Mouse (Mus musculus): ENCODE data around the gene Aplp1. TPM values are rescaled to one million over a fixed set of nuclear protein-coding genes. Genes with fewer than 3 reads are reported as not detected.
A peak's percentile ranks its signal among the peaks of the same experiment; 100 is the strongest.

Gene Aplp1
- polyA plus RNA-seq, 1 experiment = 6.0 TPM

GRCm38 (mm10) chr7:30408639-30409038 is 36.7 kb downstream of the Aplp1 start:
- no peaks in the 10 kb centered on the region for H3K27me3 ChIP-seq (ENCODE audit: control insufficient read depth, insufficient read depth, low read length)
- DNase-seq = no peak
- peaks cover 34% of the 10 kb centered on the region for H3K4me1 ChIP-seq (replicated peaks; ENCODE audit: control insufficient read depth, insufficient read depth, low read length)
- H3K4me3 ChIP-seq (ENCODE audit: control insufficient read depth, insufficient read depth, low read length) = no peak overlapping the region
- no peaks in the 10 kb centered on the region for H3K36me3 ChIP-seq (ENCODE audit: control insufficient read depth, insufficient read depth, low read length)
- no peak for TF ChIP-seq POLR2A (IDR thresholded peaks at IDR 0.05; ENCODE audit: control insufficient read depth, extremely low read depth, insufficient read depth, low read length, poor library complexity)
- no peak for TF ChIP-seq CTCF (IDR thresholded peaks at IDR 0.05; ENCODE audit: borderline replicate concordance, control insufficient read depth, extremely low read depth, insufficient read depth, low read length, poor library complexity)
- H3K27ac ChIP-seq (ENCODE audit: control insufficient read depth, insufficient read depth, low read length) = no peak overlapping the region
- WGBS = 96% methylated on average over 3 of the region's 3 CpGs

DNA sequence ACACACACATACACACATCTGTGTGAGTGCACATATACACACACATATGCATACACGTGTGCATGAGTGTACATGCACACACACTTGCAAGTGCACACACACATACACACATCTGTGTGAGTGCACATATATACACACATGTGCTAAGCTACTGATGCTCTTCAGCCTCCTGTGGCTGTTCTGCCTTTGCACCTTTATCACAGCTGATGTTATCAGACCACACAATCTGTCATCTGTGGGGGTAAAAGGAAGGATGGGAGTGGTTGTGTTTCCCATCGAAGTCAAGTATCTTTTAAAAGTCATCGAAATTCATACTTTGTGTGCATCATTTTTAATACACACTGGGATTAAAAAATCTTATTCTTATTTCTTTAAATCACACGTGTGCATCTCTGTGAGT is 43.0 kb downstream of the Aplp1 start:
- no peaks in the 10 kb centered on the region for H3K36me3 ChIP-seq (ENCODE audit: control insufficient read depth, insufficient read depth, low read length)
- no peak overlapping the region for H3K4me3 ChIP-seq (ENCODE audit: control insufficient read depth, insufficient read depth, low read length)
- peaks cover 3% of the 10 kb centered on the region for H3K4me1 ChIP-seq (replicated peaks; ENCODE audit: control insufficient read depth, insufficient read depth, low read length)
- no peak for TF ChIP-seq CTCF (IDR thresholded peaks at IDR 0.05; ENCODE audit: borderline replicate concordance, control insufficient read depth, extremely low read depth, insufficient read depth, low read length, poor library complexity)
- WGBS = 22% methylated on average over 4 of the region's 4 CpGs
- no peak overlapping the region for H3K27ac ChIP-seq (ENCODE audit: control insufficient read depth, insufficient read depth, low read length)
- no peaks in the 10 kb centered on the region for H3K27me3 ChIP-seq (ENCODE audit: control insufficient read depth, insufficient read depth, low read length)
- DNase-seq = no peak

DNA sequence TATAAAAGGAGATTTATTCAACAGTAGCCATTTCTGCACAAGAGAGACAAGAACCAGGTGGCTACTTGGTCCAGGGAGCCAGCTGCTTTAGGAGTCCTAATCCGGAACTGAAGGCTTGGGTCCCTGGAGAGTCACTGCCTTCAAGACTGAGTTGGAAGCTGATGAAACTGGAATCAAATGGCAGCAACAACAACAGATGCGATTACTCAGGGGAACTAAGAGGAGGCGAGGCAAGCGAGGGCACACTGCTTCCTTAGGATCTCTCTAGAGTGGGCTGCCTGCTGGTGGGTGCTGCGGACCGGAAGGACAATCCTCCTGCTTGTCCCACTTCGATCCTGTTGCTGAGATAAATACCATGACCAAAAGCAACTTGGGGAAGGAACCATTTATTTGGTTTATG is 45.7 kb downstream of the Aplp1 start:
- DNase-seq = no peak

DNA sequence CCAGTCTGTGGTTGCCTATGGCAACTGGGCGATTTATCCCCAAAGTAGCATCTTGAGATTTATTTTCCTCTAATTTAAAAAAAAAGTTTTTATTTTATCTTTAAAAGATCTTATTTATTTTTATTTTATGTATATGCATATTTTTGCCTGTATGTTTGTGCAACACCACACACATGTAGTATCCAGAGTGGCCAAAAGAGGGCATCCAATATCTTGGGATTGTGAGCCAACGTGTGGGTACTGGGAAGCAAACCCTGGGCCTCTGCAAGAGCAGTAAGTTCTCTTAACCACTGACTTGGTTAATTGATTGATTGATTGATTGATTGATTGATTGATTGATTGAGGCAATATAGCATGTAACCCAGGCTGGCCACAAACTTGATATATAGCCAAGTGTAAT is 50.5 kb downstream of the Aplp1 start:
- H3K4me1 ChIP-seq (replicated peaks; ENCODE audit: control insufficient read depth, insufficient read depth, low read length) = peaks cover 17% of the 10 kb centered on the region
- 46% methylated on average over 2 of the region's 2 CpGs for WGBS
- 0 out of 2 replicates have a peak overlapping the region, but pooled peaks have one; percentile 19 for H3K4me3 ChIP-seq (ENCODE audit: control insufficient read depth, insufficient read depth, low read length)
- H3K36me3 ChIP-seq (ENCODE audit: control insufficient read depth, insufficient read depth, low read length) = no peaks in the 10 kb centered on the region
- no peaks in the 10 kb centered on the region for H3K27me3 ChIP-seq (ENCODE audit: control insufficient read depth, insufficient read depth, low read length)
- TF ChIP-seq CTCF (IDR thresholded peaks at IDR 0.05; ENCODE audit: borderline replicate concordance, control insufficient read depth, extremely low read depth, insufficient read depth, low read length, poor library complexity) = no peak
- no peak for TF ChIP-seq POLR2A (IDR thresholded peaks at IDR 0.05; ENCODE audit: control insufficient read depth, extremely low read depth, insufficient read depth, low read length, poor library complexity)
- peak overlapping the region; percentile 94 for H3K27ac ChIP-seq (ENCODE audit: control insufficient read depth, insufficient read depth, low read length)
- peak; percentile 63 for DNase-seq

More for the DNA sequence above, 45.7 kb downstream of the Aplp1 start:
- Histone ChIP-seq H3K27ac (ENCODE audit: control insufficient read depth, insufficient read depth, low read length) (no peak overlapping the region), H3K4me3 (ENCODE audit: control insufficient read depth, insufficient read depth, low read length) (no peak overlapping the region), H3K27me3 (ENCODE audit: control insufficient read depth, insufficient read depth, low read length) (no peaks in the 10 kb centered on the region), H3K36me3 (ENCODE audit: control insufficient read depth, insufficient read depth, low read length) (no peaks in the 10 kb centered on the region), H3K4me1 (replicated peaks; ENCODE audit: control insufficient read depth, insufficient read depth, low read length) (peaks cover 3% of the 10 kb centered on the region)
- TF ChIP-seq POLR2A (IDR thresholded peaks at IDR 0.05; ENCODE audit: control insufficient read depth, extremely low read depth, insufficient read depth, low read length, poor library complexity) (no peak), CTCF (IDR thresholded peaks at IDR 0.05; ENCODE audit: borderline replicate concordance, control insufficient read depth, extremely low read depth, insufficient read depth, low read length, poor library complexity) (no peak)
- 92% methylated on average over 7 of the region's 7 CpGs for WGBS

- peak overlapping the region; percentile 27 for H3K4me3 ChIP-seq (ENCODE audit: control insufficient read depth, insufficient read depth, low read length)
- no peaks in the 10 kb centered on the region for H3K27me3 ChIP-seq (ENCODE audit: control insufficient read depth, insufficient read depth, low read length)
- peak; percentile 72 for DNase-seq
Observed at GRCm38 (mm10) chr7:30394379-30394778, 51.0 kb downstream of the Aplp1 start.

DNA sequence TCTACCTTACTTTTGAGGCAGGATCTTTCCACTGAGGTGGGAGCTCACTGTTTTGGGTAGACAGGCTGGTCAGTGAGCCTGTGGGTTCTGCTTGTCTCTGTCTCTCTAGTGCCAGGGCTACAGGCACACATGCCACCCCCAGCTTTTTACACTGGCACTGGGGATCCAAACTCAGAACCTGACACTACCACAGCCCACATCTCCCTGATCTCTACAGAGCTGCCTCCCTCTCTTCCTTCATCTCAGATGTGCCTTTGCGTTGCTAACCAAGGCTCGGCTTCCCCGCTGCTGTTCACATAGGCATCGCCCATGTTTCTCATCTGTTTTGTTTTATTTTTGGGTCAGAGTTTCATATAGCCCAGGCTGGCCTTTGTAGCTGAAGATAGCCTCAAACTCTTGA is 51.7 kb downstream of the Aplp1 start:
- Histone ChIP-seq H3K4me3 (ENCODE audit: control insufficient read depth, insufficient read depth, low read length) (peak overlapping the region; percentile 25), H3K27me3 (ENCODE audit: control insufficient read depth, insufficient read depth, low read length) (no peaks in the 10 kb centered on the region), H3K4me1 (replicated peaks; ENCODE audit: control insufficient read depth, insufficient read depth, low read length) (peaks cover 17% of the 10 kb centered on the region), H3K36me3 (ENCODE audit: control insufficient read depth, insufficient read depth, low read length) (no peaks in the 10 kb centered on the region), H3K27ac (ENCODE audit: control insufficient read depth, insufficient read depth, low read length) (peak overlapping the region; percentile 93)
- no peak for DNase-seq
- no peak for TF ChIP-seq CTCF (IDR thresholded peaks at IDR 0.05; ENCODE audit: borderline replicate concordance, control insufficient read depth, extremely low read depth, insufficient read depth, low read length, poor library complexity)
- TF ChIP-seq POLR2A (IDR thresholded peaks at IDR 0.05; ENCODE audit: control insufficient read depth, extremely low read depth, insufficient read depth, low read length, poor library complexity) = no peak
- 11% methylated on average over 4 of the region's 4 CpGs for WGBS

More at GRCm38 (mm10) chr7:30394379-30394778, 51.0 kb downstream of the Aplp1 start:
- H3K27ac ChIP-seq (ENCODE audit: control insufficient read depth, insufficient read depth, low read length) = peak overlapping the region; percentile 94
- peaks cover 17% of the 10 kb centered on the region for H3K4me1 ChIP-seq (replicated peaks; ENCODE audit: control insufficient read depth, insufficient read depth, low read length)
- TF ChIP-seq POLR2A (IDR thresholded peaks at IDR 0.05; ENCODE audit: control insufficient read depth, extremely low read depth, insufficient read depth, low read length, poor library complexity) (0 out of 2 replicates have a peak, but pooled peaks have one; percentile 13), CTCF (IDR thresholded peaks at IDR 0.05; ENCODE audit: borderline replicate concordance, control insufficient read depth, extremely low read depth, insufficient read depth, low read length, poor library complexity) (0 out of 2 replicates have a peak, but pooled peaks have one; percentile 25)
- H3K36me3 ChIP-seq (ENCODE audit: control insufficient read depth, insufficient read depth, low read length) = no peaks in the 10 kb centered on the region
- under 1% methylated on average over 11 of the region's 11 CpGs for WGBS
